Mouse (Mus musculus) forebrain, embryonic 14.5 days (tissue): ENCODE data around the gene Spry1. TPM values are rescaled to one million over a fixed set of nuclear protein-coding genes. Genes with fewer than 3 reads are reported as not detected.

Experiments used
- ATAC-seq: fragments of 200-750 bp; cut with Nextera tagmentation; 2 replicates; pipeline ENCODE4 v1.8.0; 2017; ENCODE audit warnings: mild to moderate bottlenecking, moderate library complexity
- DNase-seq: peaks from one replicate; pipeline ENCODE4 v3.0.0-alpha.2; 2015; ENCODE audit warnings: low spot score
- H3K27ac ChIP-seq: fragments of 300-500 bp; sonication (generic); 2 replicates; pipeline ENCODE4 v1.5.1; 2014; ENCODE audit warnings: low read depth, mild to moderate bottlenecking, control low read depth, low read length, moderate library complexity
- H3K27me3 ChIP-seq: fragments of 300-500 bp; sonication (generic); replicated peaks from 2 replicates; pipeline ENCODE4 v1.6.1; 2014; ENCODE audit warnings: low read length, control low read depth, mixed read lengths; ENCODE audit not compliant: control insufficient read depth, insufficient read depth
- H3K36me3 ChIP-seq: fragments of 300-500 bp; sonication (generic); 2 replicates; pipeline ENCODE4 v1.6.1; 2014; ENCODE audit warnings: low read length, control low read depth; ENCODE audit not compliant: control insufficient read depth, insufficient read depth
- H3K4me1 ChIP-seq: fragments of 300-500 bp; sonication (generic); 2 replicates; pipeline ENCODE4 v1.6.1; 2014; ENCODE audit warnings: antibody characterized with exemption, low read length, control low read depth; ENCODE audit not compliant: control insufficient read depth, insufficient read depth
- H3K4me2 ChIP-seq: fragments of 300-500 bp; sonication (generic); 2 replicates; pipeline ENCODE4 v1.6.1; 2014; ENCODE audit warnings: mild to moderate bottlenecking, control low read depth, low read length
- H3K4me3 ChIP-seq: fragments of 300-500 bp; sonication (generic); 2 replicates; pipeline ENCODE4 v1.5.1; 2014; ENCODE audit warnings: low read depth, low read length, control low read depth
- H3K9ac ChIP-seq: fragments of 300-500 bp; sonication (generic); 2 replicates; pipeline ENCODE4 v1.6.1; 2014; ENCODE audit warnings: mild to moderate bottlenecking, low read length, control low read depth, moderate library complexity
- H3K9me3 ChIP-seq: fragments of 300-500 bp; sonication (generic); replicated peaks from 2 replicates; pipeline ENCODE4 v1.6.1; 2016; ENCODE audit warnings: low read length, control low read depth, mixed read lengths; ENCODE audit not compliant: control insufficient read depth
- WGBS: fragments of 180-500 bp; shearing (Covaris S2); extraction: QIAGEN DNeasy Blood & Tissue Kit; methylation state at CpG from one replicate; pipeline ENCODE4 v1.1.7; 2014; 5-methylcytosine and 5-hydroxymethylcytosine counted together
- polyA plus RNA-seq: library from polyadenylated mRNA; unstranded; fragments of >200 nt; fragmentation: Nextera tagmentation; extraction: Ambion mirVana; gene quantifications from 2 replicates; pipeline ENCODE4 v1.2.1, GENCODE M21; 2014

The Spry1 gene
- polyA plus RNA-seq, 1 experiment from 2014 or later, result 6.0 TPM

DNA sequence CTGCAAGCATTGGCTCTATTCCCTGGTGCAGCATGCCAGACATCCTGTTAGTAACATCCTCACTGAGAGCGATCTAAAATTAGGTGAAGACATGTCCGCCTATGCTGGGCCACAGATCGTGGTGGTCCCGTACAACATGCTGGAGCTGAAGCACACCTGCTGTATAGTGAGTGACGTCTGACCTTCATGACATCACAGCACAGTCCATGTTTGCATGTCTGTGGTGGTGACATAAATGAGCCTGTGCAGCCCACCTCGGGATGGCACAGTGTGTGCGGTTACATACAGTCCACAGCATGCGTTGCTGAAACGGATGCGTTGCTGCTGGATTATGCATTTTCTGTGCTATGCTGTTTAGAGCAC is 33.9 kb upstream of the Spry1 start:
- H3K27me3 ChIP-seq, result no peaks in the 10 kb centered on the region
- ATAC-seq, result no peak
- H3K9me3 ChIP-seq, result no peaks in the 10 kb centered on the region
- no peak overlapping the region for H3K9ac ChIP-seq
- H3K4me2 ChIP-seq, result no peak overlapping the region
- H3K4me3 ChIP-seq, result no peak overlapping the region
- no peak for DNase-seq
- WGBS, result 90% methylated on average over 10 of the region's 10 CpGs
- H3K36me3 ChIP-seq, result no peaks in the 10 kb centered on the region
- H3K27ac ChIP-seq, result no peak overlapping the region
- peaks cover 9% of the 10 kb centered on the region; the same call in 1 of the 2 replicates for H3K4me1 ChIP-seq

DNA sequence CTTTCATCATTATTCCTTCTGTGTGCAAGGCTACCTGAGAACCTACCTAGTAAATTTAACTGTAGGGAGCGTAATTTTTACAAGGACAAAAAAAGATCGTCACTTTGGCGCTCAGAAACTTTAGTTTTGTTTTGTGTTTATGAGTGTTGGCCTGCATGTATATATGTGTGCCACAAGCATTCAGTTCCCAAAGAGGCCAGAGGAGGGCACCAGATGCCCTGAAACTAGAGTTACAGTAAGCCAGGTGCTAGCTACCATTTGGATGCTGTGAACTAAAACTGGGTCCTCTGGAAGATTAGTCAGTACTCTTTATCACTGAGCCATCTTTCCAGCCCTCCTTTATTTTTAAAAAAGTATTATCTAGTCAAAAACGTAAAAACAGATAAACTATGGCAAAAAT is 30.8 kb upstream of the Spry1 start:
- no peak overlapping the region for H3K27ac ChIP-seq
- WGBS, result 91% methylated on average over 4 of the region's 4 CpGs
- no peak overlapping the region for H3K9ac ChIP-seq
- peaks cover 6% of the 10 kb centered on the region; the same call in 1 of the 2 replicates for H3K4me1 ChIP-seq
- DNase-seq, result no peak
- H3K36me3 ChIP-seq, result no peaks in the 10 kb centered on the region
- H3K4me2 ChIP-seq, result no peak overlapping the region
- H3K27me3 ChIP-seq, result no peaks in the 10 kb centered on the region
- no peak overlapping the region for H3K4me3 ChIP-seq
- ATAC-seq, result no peak
- H3K9me3 ChIP-seq, result no peaks in the 10 kb centered on the region

DNA sequence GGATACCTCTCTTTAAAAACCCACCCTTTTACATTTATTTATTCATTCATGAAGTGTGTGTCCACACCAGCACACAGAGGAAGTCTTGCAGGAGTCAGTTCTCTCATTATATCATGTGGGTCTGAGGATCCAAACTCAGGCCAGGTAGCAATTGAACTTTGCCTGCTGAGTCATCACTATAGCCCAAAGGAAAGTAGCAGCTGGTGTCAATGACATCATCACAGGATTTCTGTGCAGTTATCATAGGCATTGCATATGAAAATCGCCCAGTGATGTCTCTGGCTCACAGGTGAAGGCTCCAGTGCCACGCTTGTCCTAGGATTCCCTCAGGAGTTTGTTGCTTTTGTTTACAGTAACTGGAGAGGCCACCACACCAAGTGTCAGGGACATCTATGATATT is 29.1 kb upstream of the Spry1 start:
- Histone ChIP-seq H3K27me3 (no peaks in the 10 kb centered on the region), H3K36me3 (no peaks in the 10 kb centered on the region), H3K4me1 (no peaks in the 10 kb centered on the region), H3K9me3 (no peaks in the 10 kb centered on the region), H3K4me2 (no peak overlapping the region), H3K9ac (no peak overlapping the region), H3K4me3 (no peak overlapping the region), H3K27ac (no peak overlapping the region)
- 84% methylated on average over 2 of the region's 2 CpGs for WGBS
- no peak for ATAC-seq
- DNase-seq, result no peak

DNA sequence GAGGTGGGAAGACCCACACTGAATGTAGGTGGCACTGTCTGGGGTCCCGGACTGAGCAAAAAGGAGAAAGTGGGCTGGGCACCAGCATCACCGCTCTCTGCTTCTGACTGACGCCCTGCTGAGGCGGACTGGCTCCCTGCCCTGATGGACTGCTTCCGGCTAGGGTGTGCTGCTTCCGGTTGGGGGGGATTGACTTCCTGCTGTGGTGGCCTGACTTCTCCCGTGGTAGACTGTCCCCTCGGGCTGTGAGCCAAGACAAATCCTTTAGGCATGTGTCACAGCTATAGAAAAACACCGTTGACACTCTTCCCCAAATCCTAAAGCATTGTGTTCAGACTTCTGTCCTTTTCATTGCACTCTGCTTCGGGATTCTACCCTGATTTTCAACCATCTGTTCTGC is 26.0 kb upstream of the Spry1 start:
- WGBS, result 66% methylated on average over 10 of the region's 10 CpGs
- DNase-seq, result no peak
- Histone ChIP-seq H3K9ac (no peak overlapping the region), H3K4me1 (peaks cover 4% of the 10 kb centered on the region; the same call in 1 of the 2 replicates), H3K9me3 (no peaks in the 10 kb centered on the region), H3K4me3 (no peak overlapping the region), H3K27me3 (no peaks in the 10 kb centered on the region), H3K27ac (no peak overlapping the region), H3K36me3 (no peaks in the 10 kb centered on the region), H3K4me2 (no peak overlapping the region)
- ATAC-seq, result no peak

DNA sequence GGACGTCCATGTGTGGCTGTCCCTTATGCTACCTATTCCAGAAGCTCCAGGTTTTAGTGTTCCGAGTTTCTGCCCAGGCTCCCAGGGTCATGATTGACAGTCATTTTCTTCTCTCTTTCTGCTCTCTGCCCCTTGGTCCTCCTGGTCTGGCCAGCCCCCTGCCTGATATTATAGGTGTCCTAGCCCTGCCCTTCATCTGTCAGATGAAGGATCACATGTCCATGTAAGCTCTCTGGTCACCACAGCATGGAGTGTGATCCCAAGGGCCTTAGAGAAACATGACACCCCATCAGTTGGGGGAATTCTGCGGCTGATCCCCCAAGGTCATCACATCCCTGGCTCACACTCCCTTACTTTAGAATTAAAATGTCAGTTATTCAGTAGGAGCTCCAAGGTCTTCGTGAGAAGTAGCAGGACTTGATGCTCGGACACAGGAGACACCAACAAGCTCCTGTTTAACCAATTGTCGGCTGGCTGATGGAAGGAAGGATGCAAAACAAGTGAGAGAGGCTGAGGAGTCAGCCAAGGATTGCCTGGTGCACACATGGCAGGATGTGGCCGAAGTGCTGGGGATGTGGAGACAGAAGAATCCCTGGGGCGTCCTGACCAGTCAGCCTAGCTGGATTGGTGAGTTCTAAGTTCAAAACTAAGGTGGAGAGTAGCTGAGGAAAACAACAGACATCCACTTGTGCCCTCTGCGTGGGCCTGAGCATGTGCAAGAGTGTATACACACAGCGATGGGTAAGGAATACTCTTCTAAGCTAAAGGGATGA is 24.7 kb upstream of the Spry1 start:
- 92% methylated on average over 10 of the region's 10 CpGs for WGBS
- Histone ChIP-seq H3K27me3 (no peaks in the 10 kb centered on the region), H3K36me3 (no peaks in the 10 kb centered on the region), H3K4me3 (no peak overlapping the region), H3K9ac (no peak overlapping the region), H3K9me3 (no peaks in the 10 kb centered on the region), H3K27ac (no peak overlapping the region), H3K4me1 (peaks cover 4% of the 10 kb centered on the region; the same call in 1 of the 2 replicates), H3K4me2 (no peak overlapping the region)
- ATAC-seq (no peak), DNase-seq (no peak)

DNA sequence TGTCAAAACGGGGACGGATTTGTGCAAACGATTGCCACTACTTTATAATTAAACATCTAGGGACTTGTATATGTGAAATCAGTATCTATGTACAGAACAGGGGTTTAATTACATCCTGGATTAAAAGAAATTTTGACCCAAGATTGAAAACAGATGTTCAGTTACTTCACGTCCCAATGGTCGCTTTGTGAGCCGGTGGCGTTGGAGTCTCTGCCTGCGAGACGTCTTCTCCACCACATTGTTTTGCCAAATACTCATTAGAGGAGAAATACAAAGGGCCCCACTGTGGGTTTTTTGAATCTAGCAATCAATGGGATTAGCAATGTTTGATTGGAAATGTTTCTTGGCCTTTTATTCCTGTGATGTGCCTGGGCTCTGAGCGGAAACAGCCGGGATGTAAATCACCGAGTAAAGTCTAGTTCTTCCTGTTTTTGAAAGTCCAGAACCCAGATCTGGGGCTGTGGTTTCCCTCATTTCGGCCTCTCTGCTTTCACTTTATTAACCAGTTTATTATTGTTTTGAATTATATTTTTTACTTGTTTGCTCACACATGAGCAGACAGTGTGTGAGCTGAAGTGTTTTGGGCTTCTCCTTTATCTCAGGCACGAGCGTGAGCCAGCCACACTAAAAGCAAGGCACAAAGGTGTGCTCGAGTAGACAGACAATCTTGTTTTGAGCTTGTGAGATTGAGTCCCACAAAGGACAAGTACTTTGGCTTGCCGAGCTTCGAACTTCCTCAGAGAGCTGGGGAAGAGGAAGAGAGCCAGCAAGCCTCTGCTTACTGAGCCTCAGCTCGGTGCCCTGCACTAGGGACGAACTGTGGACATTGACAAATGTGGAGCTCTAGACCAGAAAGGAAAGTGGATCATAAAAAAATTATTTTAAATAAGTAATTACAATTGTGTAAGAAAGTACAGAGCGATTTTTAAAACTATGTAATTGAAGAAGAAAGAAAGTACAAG is 22.9 kb upstream of the Spry1 start:
- DNase-seq, result peak; percentile 47
- WGBS, result 17% methylated on average over 21 of the region's 21 CpGs
- Histone ChIP-seq H3K36me3 (no peaks in the 10 kb centered on the region), H3K4me2 (peak overlapping the region; percentile 12; the same call in 1 of the 2 replicates), H3K4me1 (peaks cover 4% of the 10 kb centered on the region; the same call in 1 of the 2 replicates), H3K9me3 (no peaks in the 10 kb centered on the region), H3K27ac (no peak overlapping the region), H3K4me3 (no peak overlapping the region), H3K27me3 (no peaks in the 10 kb centered on the region), H3K9ac (no peak overlapping the region)
- peak; percentile 29; the same call in 1 of the 2 replicates for ATAC-seq

DNA sequence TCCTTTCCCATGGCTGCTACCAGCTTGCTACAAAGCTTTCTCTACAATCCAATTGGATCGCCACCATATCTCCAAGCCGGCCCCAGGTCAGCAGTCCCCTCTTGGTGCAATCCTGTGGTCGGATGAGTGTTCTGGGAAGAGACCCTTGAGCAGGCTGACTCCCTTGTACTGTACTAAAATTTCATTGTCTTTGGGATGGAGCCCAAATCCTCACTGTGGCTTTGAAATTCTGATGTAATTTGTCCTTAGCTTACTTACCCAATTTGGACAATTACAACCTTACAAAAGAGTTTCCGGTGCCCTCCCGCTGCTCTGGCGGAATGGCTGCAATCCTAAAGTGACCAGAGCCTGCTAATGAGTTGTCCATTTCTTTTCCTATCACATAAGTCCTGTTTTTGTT is 7.5 kb upstream of the Spry1 start:
- Histone ChIP-seq H3K4me3 (no peak overlapping the region), H3K27me3 (no peaks in the 10 kb centered on the region), H3K27ac (no peak overlapping the region), H3K36me3 (no peaks in the 10 kb centered on the region), H3K9me3 (no peaks in the 10 kb centered on the region), H3K4me1 (no peaks in the 10 kb centered on the region), H3K4me2 (no peak overlapping the region), H3K9ac (no peak overlapping the region)
- ATAC-seq, result no peak
- DNase-seq, result no peak
- WGBS, result 79% methylated on average over 6 of the region's 6 CpGs

DNA sequence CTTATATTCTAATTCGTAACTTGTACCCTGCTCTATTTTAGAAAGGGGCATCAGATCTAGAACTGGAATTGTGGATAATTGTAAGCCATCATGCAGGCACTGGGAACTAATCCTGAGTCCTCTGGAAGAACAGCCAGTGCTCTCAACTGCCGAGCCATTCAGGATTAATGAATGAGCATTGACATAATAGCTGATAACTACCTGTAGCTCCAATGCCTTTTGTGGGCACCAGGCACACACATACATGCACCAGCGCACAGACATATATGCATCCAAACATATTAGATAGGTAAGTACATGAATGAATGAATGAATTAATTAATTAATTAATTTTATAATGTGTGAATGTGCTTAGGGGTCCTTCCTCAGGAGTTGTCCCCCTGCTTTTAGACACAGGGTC is 7.0 kb upstream of the Spry1 start:
- Histone ChIP-seq H3K27me3 (no peaks in the 10 kb centered on the region), H3K4me1 (no peaks in the 10 kb centered on the region), H3K9ac (no peak overlapping the region), H3K4me3 (no peak overlapping the region), H3K27ac (no peak overlapping the region), H3K4me2 (no peak overlapping the region), H3K36me3 (no peaks in the 10 kb centered on the region), H3K9me3 (no peaks in the 10 kb centered on the region)
- WGBS, result 62% methylated on average over 3 of the region's 3 CpGs
- ATAC-seq, result no peak
- DNase-seq, result no peak

DNA sequence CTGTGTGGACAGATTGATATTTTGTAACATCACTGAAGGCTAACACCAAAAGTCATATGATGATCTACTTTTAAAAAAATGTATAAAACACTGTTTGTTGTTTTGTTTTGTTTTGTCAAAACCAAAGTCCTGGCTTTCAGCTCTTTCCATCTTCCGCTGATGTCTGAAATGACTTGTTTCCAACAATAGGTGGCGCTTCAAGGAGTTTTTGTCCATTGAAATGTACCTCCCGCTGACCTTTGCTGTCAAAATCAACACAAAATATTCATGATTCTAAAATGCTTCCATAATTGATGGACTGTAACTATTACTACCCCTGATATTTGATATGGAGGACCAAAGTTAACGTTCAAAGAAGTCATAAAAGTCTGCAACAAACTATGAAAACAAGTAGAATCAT is 5.1 kb upstream of the Spry1 start:
- DNase-seq, result peak; percentile 53
- H3K4me2 ChIP-seq, result no peak overlapping the region
- 41% methylated on average over 4 of the region's 4 CpGs for WGBS
- H3K27ac ChIP-seq, result no peak overlapping the region
- H3K36me3 ChIP-seq, result no peaks in the 10 kb centered on the region
- no peaks in the 10 kb centered on the region for H3K9me3 ChIP-seq
- no peak overlapping the region for H3K4me3 ChIP-seq
- no peak for ATAC-seq
- H3K9ac ChIP-seq, result no peak overlapping the region
- H3K4me1 ChIP-seq, result no peaks in the 10 kb centered on the region
- no peaks in the 10 kb centered on the region for H3K27me3 ChIP-seq
